Mouse (Mus musculus) ES-Bruce4 (cell line): ENCODE measurements around the gene Egfem1. TPM values are rescaled to one million over a fixed set of nuclear protein-coding genes. Genes with fewer than 3 reads are reported as not detected.

ENCODE experiments used
- H3K27ac ChIP-seq: 2 replicates; pipeline ENCODE4 v1.5.1; 2012; ENCODE audit warnings: low read length, inconsistent platforms; ENCODE audit not compliant: insufficient read depth
- H3K27me3 ChIP-seq: 2 replicates; pipeline ENCODE4 v1.6.1; 2012; ENCODE audit warnings: mild to moderate bottlenecking, low read length, inconsistent platforms; ENCODE audit not compliant: control insufficient read depth, poor library complexity, insufficient read depth, severe bottlenecking
- H3K36me3 ChIP-seq: 2 replicates; pipeline ENCODE4 v1.6.1; 2012; ENCODE audit warnings: inconsistent platforms, mild to moderate bottlenecking, low read length, moderate library complexity; ENCODE audit not compliant: control insufficient read depth, poor library complexity, insufficient read depth, severe bottlenecking
- H3K4me1 ChIP-seq: one replicate; pipeline ENCODE4 v1.8.1; 2011; ENCODE audit warnings: low read length; ENCODE audit not compliant: control insufficient read depth, insufficient read depth
- H3K4me3 ChIP-seq: 2 replicates; pipeline ENCODE4 v1.5.1; 2011; ENCODE audit warnings: low read depth, mild to moderate bottlenecking, low read length
- H3K9ac ChIP-seq: 2 replicates; pipeline ENCODE4 v1.6.1; 2012; ENCODE audit warnings: low read depth, mild to moderate bottlenecking, inconsistent platforms; ENCODE audit not compliant: poor library complexity, severe bottlenecking
- H3K9me3 ChIP-seq: replicated peaks from 2 replicates; pipeline ENCODE4 v1.6.1; 2012; ENCODE audit warnings: mild to moderate bottlenecking, low read length, inconsistent platforms; ENCODE audit not compliant: control insufficient read depth, poor library complexity, insufficient read depth, severe bottlenecking
- CTCF ChIP-seq: IDR thresholded peaks from one replicate; pipeline ENCODE4 v1.8.1; 2011; ENCODE audit warnings: low read depth, low read length
- EP300 ChIP-seq: IDR thresholded peaks from 2 replicates; pipeline ENCODE4 v1.6.1; 2011; ENCODE audit warnings: low read depth, low read length; ENCODE audit not compliant: insufficient read depth
- POLR2A ChIP-seq: IDR thresholded peaks from one replicate; pipeline ENCODE4 v1.8.1; 2011; ENCODE audit warnings: low read length; ENCODE audit not compliant: insufficient read depth
- polyA plus RNA-seq: library from polyadenylated mRNA; stranded (reverse); fragments of >200 nt; gene quantifications from 2 replicates; pipeline ENCODE4 v1.2.4, GENCODE M21; 2011; ENCODE audit warnings: low read depth; ENCODE audit not compliant: missing spikeins, insufficient read depth, insufficient read length

Egfem1 gene
- not detected in 2 replicates for polyA plus RNA-seq

DNA sequence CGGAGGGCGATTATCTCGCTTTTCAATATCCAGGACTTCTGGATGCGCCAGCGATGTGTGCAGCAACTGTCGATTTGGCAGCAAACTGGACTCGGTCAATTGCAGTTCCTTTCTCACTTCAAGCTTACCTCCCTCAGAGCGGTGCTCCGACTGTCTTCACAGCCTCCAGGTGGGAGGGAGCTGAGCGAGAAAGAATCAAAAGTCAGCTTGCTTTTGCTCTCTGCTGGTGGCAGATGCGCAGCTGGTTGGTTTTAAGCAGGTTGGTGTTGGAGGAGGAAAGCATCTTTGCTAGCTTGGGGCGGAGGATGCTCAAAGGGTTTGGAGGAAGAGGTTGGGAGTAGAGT is at the start of gene Egfem1:
Egfem1 (plus strand) TSS at position 72 of the 344 bp plus-strand sequence.
- H3K4me3 ChIP-seq, result peak within 1 kb of the TSS; percentile 47
- no peak within 1 kb of the TSS for H3K27ac ChIP-seq
- H3K9me3 ChIP-seq, result no peaks in the 10 kb centered on the region
- TF ChIP-seq CTCF, result no peak
- no peak for TF ChIP-seq EP300
- TF ChIP-seq POLR2A, result no peak
- H3K36me3 ChIP-seq, result no peaks in the 10 kb centered on the region
- H3K4me1 ChIP-seq, result no peaks in the 10 kb centered on the region
- no peaks in the 10 kb centered on the region; the same call in none of the 2 replicates for H3K27me3 ChIP-seq
- no peak within 1 kb of the TSS for H3K9ac ChIP-seq

DNA sequence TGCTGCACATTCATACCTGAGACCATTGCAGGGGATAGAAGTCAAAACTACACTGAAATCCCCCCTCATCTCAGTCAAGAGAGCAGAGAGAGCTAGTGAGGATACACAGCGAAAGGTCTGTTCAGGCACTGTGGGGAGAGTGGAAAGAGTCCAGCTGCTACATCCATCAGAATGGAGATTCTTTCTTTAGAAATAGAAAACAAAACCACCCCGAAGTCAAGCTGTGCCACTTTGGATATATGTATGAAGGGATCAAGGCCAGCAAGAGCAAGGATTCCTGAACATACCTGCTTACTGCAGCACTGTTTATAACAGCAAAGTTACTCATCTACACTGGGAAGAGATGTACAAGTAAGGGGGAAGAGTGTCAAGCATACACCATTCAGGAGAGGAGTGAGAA is 48.7 kb upstream of the Egfem1 start:
- H3K27me3 ChIP-seq, result no peaks in the 10 kb centered on the region
- H3K36me3 ChIP-seq, result no peaks in the 10 kb centered on the region
- H3K4me3 ChIP-seq, result no peak overlapping the region
- TF ChIP-seq EP300 (no peak), CTCF (no peak), POLR2A (no peak)
- no peaks in the 10 kb centered on the region for H3K9me3 ChIP-seq
- H3K9ac ChIP-seq, result no peak overlapping the region
- H3K4me1 ChIP-seq, result no peaks in the 10 kb centered on the region
- no peak overlapping the region for H3K27ac ChIP-seq

DNA sequence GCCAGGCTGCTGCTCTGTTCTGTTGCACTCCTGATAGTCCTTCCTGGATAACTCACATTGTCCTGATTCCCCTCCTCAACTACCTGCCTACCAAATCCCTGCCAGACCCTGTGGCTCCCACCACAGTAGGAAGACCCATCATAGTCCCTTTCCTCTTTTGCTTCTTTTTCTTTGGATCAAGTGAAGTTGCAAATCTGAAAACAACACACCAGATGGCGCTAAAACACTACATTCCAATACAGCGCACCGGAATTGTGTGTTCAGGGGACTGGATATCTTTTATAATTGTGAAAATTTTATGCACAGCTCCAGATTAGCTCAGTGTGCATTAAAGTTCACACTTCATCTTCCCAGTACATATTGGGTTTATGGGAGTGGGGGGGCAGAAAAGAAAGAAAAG is 45.7 kb upstream of the Egfem1 start:
- Histone ChIP-seq H3K36me3 (no peaks in the 10 kb centered on the region), H3K4me1 (no peaks in the 10 kb centered on the region), H3K4me3 (no peak overlapping the region), H3K27me3 (no peaks in the 10 kb centered on the region), H3K27ac (no peak overlapping the region), H3K9ac (no peak overlapping the region), H3K9me3 (no peaks in the 10 kb centered on the region)
- TF ChIP-seq POLR2A, result no peak
- no peak for TF ChIP-seq CTCF
- no peak for TF ChIP-seq EP300

DNA sequence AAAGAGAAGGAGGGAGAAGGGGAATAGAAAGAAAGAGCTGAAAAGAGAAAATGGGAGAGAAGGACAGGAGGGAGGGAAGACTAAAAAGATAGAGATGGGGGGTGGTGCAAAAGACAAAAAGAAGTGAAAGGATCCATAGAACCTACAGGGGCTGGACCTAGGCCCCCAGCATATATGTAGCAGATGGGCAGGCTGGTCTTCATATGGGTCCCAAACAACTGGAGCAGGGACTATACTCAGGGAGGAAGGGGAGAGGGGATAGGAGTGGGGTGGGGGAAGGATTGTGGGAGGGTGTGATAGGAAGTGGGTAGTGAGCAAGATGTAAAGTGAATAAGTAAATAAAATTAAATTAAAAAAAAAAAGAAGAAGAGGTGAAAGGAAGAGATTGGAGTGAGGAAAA is 45.2 kb upstream of the Egfem1 start:
- H3K9ac ChIP-seq, result no peak overlapping the region
- TF ChIP-seq POLR2A (no peak), EP300 (no peak), CTCF (no peak)
- no peak overlapping the region for H3K4me3 ChIP-seq
- H3K27me3 ChIP-seq, result no peaks in the 10 kb centered on the region
- H3K4me1 ChIP-seq, result no peaks in the 10 kb centered on the region
- H3K36me3 ChIP-seq, result no peaks in the 10 kb centered on the region
- no peaks in the 10 kb centered on the region for H3K9me3 ChIP-seq
- no peak overlapping the region for H3K27ac ChIP-seq

DNA sequence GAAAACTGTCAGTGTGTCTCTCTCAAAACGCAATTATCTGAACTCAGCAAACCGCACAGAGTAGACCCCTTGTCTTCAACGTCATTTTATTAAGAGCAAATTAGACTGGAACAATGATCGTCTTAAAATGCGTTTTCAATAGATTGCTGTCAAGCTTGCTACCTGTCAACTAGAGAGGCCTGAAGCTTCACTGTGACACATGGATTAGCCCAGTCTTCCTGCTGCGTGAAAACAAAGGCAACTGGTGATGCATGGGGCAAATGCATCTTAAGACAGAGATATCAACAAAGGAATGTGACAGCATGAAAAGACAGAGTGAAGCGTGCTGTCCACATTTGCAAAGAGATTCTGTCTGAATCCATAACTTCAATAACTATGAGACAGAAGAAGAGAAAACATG is 41.8 kb upstream of the Egfem1 start:
- no peak overlapping the region for H3K9ac ChIP-seq
- TF ChIP-seq CTCF (no peak), POLR2A (no peak), EP300 (no peak)

DNA sequence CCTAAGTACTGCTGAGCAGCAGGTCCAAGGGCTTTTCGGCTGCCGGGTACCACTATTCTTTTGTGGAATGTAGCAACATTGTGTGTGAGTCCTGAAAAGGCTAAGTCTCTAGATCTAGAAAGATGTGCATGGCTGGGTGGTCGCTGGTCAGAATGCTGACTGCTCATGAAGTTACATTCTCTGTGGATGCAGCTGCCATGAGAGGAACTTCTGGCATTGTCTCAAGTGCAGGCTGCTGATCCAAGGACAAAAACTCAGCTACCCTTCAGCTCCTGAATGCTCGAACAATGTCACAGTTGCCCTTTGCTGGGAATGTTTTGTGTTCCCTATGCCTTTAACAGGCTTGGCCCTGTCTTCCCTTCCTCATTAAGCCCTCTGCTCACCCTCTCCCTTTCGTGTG is 35.5 kb upstream of the Egfem1 start:
- Histone ChIP-seq H3K27ac (no peak overlapping the region), H3K27me3 (no peaks in the 10 kb centered on the region)
- TF ChIP-seq EP300, result no peak
- TF ChIP-seq POLR2A, result no peak
- no peak for TF ChIP-seq CTCF

More for the DNA sequence above, 41.8 kb upstream of the Egfem1 start:
- Histone ChIP-seq H3K4me1 (no peaks in the 10 kb centered on the region), H3K36me3 (no peaks in the 10 kb centered on the region), H3K4me3 (no peak overlapping the region), H3K9me3 (peaks cover 3% of the 10 kb centered on the region; the same call in 1 of the 2 replicates), H3K27ac (no peak overlapping the region), H3K27me3 (no peaks in the 10 kb centered on the region)

More for the DNA sequence above, 35.5 kb upstream of the Egfem1 start:
- no peaks in the 10 kb centered on the region for H3K4me1 ChIP-seq
- no peak overlapping the region for H3K9ac ChIP-seq
- H3K9me3 ChIP-seq, result peaks cover 6% of the 10 kb centered on the region; the same call in 1 of the 2 replicates
- no peaks in the 10 kb centered on the region for H3K36me3 ChIP-seq
- no peak overlapping the region for H3K4me3 ChIP-seq
